Mouse (Mus musculus) hindbrain, embryonic 11.5 days (tissue): ENCODE measurements around the gene Pcsk6. TPM values are rescaled to one million over a fixed set of nuclear protein-coding genes. Genes with fewer than 3 reads are reported as not detected.

ENCODE experiments used
- ATAC-seq: fragments of 200-750 bp; cut with Nextera tagmentation; 2 replicates; pipeline ENCODE4 v1.8.0; 2017; ENCODE audit warnings: mild to moderate bottlenecking, moderate TSS enrichment, moderate library complexity; ENCODE audit not compliant: low FRiP score
- DNase-seq: peaks from one replicate; pipeline ENCODE4 v3.0.0-alpha.2; 2015; ENCODE audit warnings: low spot score
- H3K27ac ChIP-seq: fragments of 300-500 bp; sonication (generic); 2 replicates; pipeline ENCODE4 v1.5.1; 2014; ENCODE audit warnings: mild to moderate bottlenecking, low read depth, low read length
- H3K27me3 ChIP-seq: fragments of 300-500 bp; sonication (generic); 2 replicates; pipeline ENCODE4 v1.6.1; 2014; ENCODE audit warnings: mild to moderate bottlenecking, low read length, moderate library complexity, mixed read lengths; ENCODE audit not compliant: control insufficient read depth, insufficient read depth
- H3K36me3 ChIP-seq: fragments of 300-500 bp; sonication (generic); 2 replicates; pipeline ENCODE4 v1.6.1; 2014; ENCODE audit warnings: mild to moderate bottlenecking, low read length, moderate library complexity, mixed read lengths; ENCODE audit not compliant: control insufficient read depth, insufficient read depth
- H3K4me1 ChIP-seq: fragments of 300-500 bp; sonication (generic); replicated peaks from 2 replicates; pipeline ENCODE4 v1.6.1; 2014; ENCODE audit warnings: low read length, mixed read lengths; ENCODE audit not compliant: control insufficient read depth, insufficient read depth
- H3K4me2 ChIP-seq: fragments of 300-500 bp; sonication (generic); replicated peaks from 2 replicates; pipeline ENCODE4 v1.6.1; 2014; ENCODE audit warnings: mild to moderate bottlenecking, low read depth, low read length
- H3K4me3 ChIP-seq: fragments of 300-500 bp; sonication (generic); 2 replicates; pipeline ENCODE4 v1.5.1; 2014; ENCODE audit warnings: low read depth, low read length
- H3K9ac ChIP-seq: fragments of 300-500 bp; sonication (generic); 2 replicates; pipeline ENCODE4 v1.6.1; 2014; ENCODE audit warnings: low read depth, low read length
- H3K9me3 ChIP-seq: fragments of 300-500 bp; sonication (generic); 2 replicates; pipeline ENCODE4 v1.6.1; 2016; ENCODE audit warnings: low read length; ENCODE audit not compliant: control insufficient read depth
- WGBS: fragments of 180-500 bp; shearing (Covaris S2); extraction: QIAGEN DNeasy Blood & Tissue Kit; methylation state at CpG from one replicate; pipeline ENCODE4 v1.1.7; 2014; 5-methylcytosine and 5-hydroxymethylcytosine counted together
- polyA plus RNA-seq: library from polyadenylated mRNA; unstranded; fragments of >200 nt; fragmentation: Nextera tagmentation; extraction: Ambion mirVana; gene quantifications from 2 replicates; pipeline ENCODE4 v1.2.1, GENCODE M21; 2014

The Pcsk6 gene
- polyA plus RNA-seq, 1 experiment from 2014 or later, result 2.4 TPM

- DNase-seq (no peak), ATAC-seq (no peak)
- H3K4me3 ChIP-seq, result no peak overlapping the region
- 79% methylated on average over 2 of the region's 2 CpGs for WGBS
- H3K27ac ChIP-seq, result no peak overlapping the region
- H3K27me3 ChIP-seq, result no peaks in the 10 kb centered on the region
- no peaks in the 10 kb centered on the region for H3K9me3 ChIP-seq
- 0 out of 2 replicates have a peak, but pooled peaks cover 2% of the 10 kb centered on the region for H3K4me1 ChIP-seq
- no peaks in the 10 kb centered on the region for H3K36me3 ChIP-seq
- no peak overlapping the region for H3K9ac ChIP-seq
- H3K4me2 ChIP-seq, result no peak overlapping the region
Measured at GRCm38 (mm10) chr7:65873902-65874301, 12.4 kb downstream of the Pcsk6 start.

- Histone ChIP-seq H3K4me2 (no peak overlapping the region), H3K36me3 (no peaks in the 10 kb centered on the region), H3K9ac (no peak overlapping the region), H3K4me3 (no peak overlapping the region), H3K27ac (no peak overlapping the region), H3K4me1 (no peaks in the 10 kb centered on the region), H3K9me3 (no peaks in the 10 kb centered on the region), H3K27me3 (no peaks in the 10 kb centered on the region)
- WGBS, result 72% methylated on average over 3 of the region's 3 CpGs
- DNase-seq, result no peak
- ATAC-seq, result no peak
Measured at GRCm38 (mm10) chr7:65876596-65876995, 15.1 kb downstream of the Pcsk6 start.

GRCm38 (mm10) chr7:65878234-65878633 lies 16.7 kb downstream of the Pcsk6 start:
- no peaks in the 10 kb centered on the region for H3K4me1 ChIP-seq
- H3K4me3 ChIP-seq, result no peak overlapping the region
- ATAC-seq, result no peak
- WGBS, result 71% methylated on average over 4 of the region's 4 CpGs
- no peaks in the 10 kb centered on the region for H3K27me3 ChIP-seq
- H3K9me3 ChIP-seq, result no peaks in the 10 kb centered on the region
- no peaks in the 10 kb centered on the region for H3K36me3 ChIP-seq
- H3K27ac ChIP-seq, result no peak overlapping the region
- H3K4me2 ChIP-seq, result no peak overlapping the region
- no peak overlapping the region for H3K9ac ChIP-seq
- DNase-seq, result no peak

GRCm38 (mm10) chr7:65879330-65879729 lies 17.8 kb downstream of the Pcsk6 start:
- no peaks in the 10 kb centered on the region for H3K36me3 ChIP-seq
- H3K9ac ChIP-seq, result no peak overlapping the region
- no peaks in the 10 kb centered on the region for H3K4me1 ChIP-seq
- no peak for DNase-seq
- no peak overlapping the region for H3K4me3 ChIP-seq
- H3K9me3 ChIP-seq, result no peaks in the 10 kb centered on the region
- H3K27ac ChIP-seq, result no peak overlapping the region
- no peaks in the 10 kb centered on the region for H3K27me3 ChIP-seq
- ATAC-seq, result no peak
- H3K4me2 ChIP-seq, result no peak overlapping the region
- 78% methylated on average over 9 of the region's 9 CpGs for WGBS

GRCm38 (mm10) chr7:65880666-65881289 lies 19.2 kb downstream of the Pcsk6 start:
- Histone ChIP-seq H3K9ac (no peak overlapping the region), H3K36me3 (no peaks in the 10 kb centered on the region), H3K27me3 (no peaks in the 10 kb centered on the region), H3K9me3 (no peaks in the 10 kb centered on the region), H3K27ac (no peak overlapping the region), H3K4me2 (no peak overlapping the region), H3K4me1 (no peaks in the 10 kb centered on the region), H3K4me3 (no peak overlapping the region)
- WGBS, result 88% methylated on average over 5 of the region's 5 CpGs
- DNase-seq (no peak), ATAC-seq (no peak)

GRCm38 (mm10) chr7:65881290-65881688 lies 19.8 kb downstream of the Pcsk6 start:
- WGBS, result 74% methylated on average over 12 of the region's 12 CpGs
- no peak for ATAC-seq
- Histone ChIP-seq H3K4me3 (no peak overlapping the region), H3K9ac (no peak overlapping the region), H3K36me3 (no peaks in the 10 kb centered on the region), H3K9me3 (no peaks in the 10 kb centered on the region), H3K27me3 (no peaks in the 10 kb centered on the region), H3K27ac (no peak overlapping the region), H3K4me1 (no peaks in the 10 kb centered on the region), H3K4me2 (no peak overlapping the region)
- DNase-seq, result no peak

- Histone ChIP-seq H3K4me2 (no peak overlapping the region), H3K4me1 (no peaks in the 10 kb centered on the region), H3K27ac (no peak overlapping the region), H3K36me3 (no peaks in the 10 kb centered on the region), H3K27me3 (no peaks in the 10 kb centered on the region), H3K9me3 (no peaks in the 10 kb centered on the region), H3K4me3 (no peak overlapping the region), H3K9ac (no peak overlapping the region)
- DNase-seq, result no peak
- no peak for ATAC-seq
- 85% methylated on average over 4 of the region's 4 CpGs for WGBS
Measured at GRCm38 (mm10) chr7:65884928-65885327, 23.4 kb downstream of the Pcsk6 start.

- ATAC-seq (no peak), DNase-seq (no peak)
- H3K4me1 ChIP-seq, result no peaks in the 10 kb centered on the region
- H3K36me3 ChIP-seq, result no peaks in the 10 kb centered on the region
- no peaks in the 10 kb centered on the region for H3K27me3 ChIP-seq
- no peak overlapping the region for H3K27ac ChIP-seq
- no peaks in the 10 kb centered on the region for H3K9me3 ChIP-seq
- H3K9ac ChIP-seq, result no peak overlapping the region
- no peak overlapping the region for H3K4me3 ChIP-seq
- no peak overlapping the region for H3K4me2 ChIP-seq
- WGBS, result 85% methylated on average over 6 of the region's 6 CpGs
Measured at GRCm38 (mm10) chr7:65885819-65886218, 24.3 kb downstream of the Pcsk6 start.

- no peaks in the 10 kb centered on the region for H3K27me3 ChIP-seq
Measured at GRCm38 (mm10) chr7:65891831-65892230, 30.3 kb downstream of the Pcsk6 start.

More at GRCm38 (mm10) chr7:65891831-65892230, 30.3 kb downstream of the Pcsk6 start:
- H3K9ac ChIP-seq, result no peak overlapping the region
- no peak overlapping the region for H3K27ac ChIP-seq
- ATAC-seq (no peak), DNase-seq (no peak)
- no peak overlapping the region for H3K4me3 ChIP-seq
- 89% methylated on average over 7 of the region's 7 CpGs for WGBS
- no peak overlapping the region for H3K4me2 ChIP-seq
- H3K36me3 ChIP-seq, result no peaks in the 10 kb centered on the region
- H3K9me3 ChIP-seq, result no peaks in the 10 kb centered on the region
- no peaks in the 10 kb centered on the region for H3K4me1 ChIP-seq
